Mouse (Mus musculus) stomach, postnatal 0 days (tissue): ENCODE results near the gene Adgra3. TPM values are rescaled to one million over a fixed set of nuclear protein-coding genes. Genes with fewer than 3 reads are reported as not detected.

Experiments used
- ATAC-seq: fragments of 200-750 bp; cut with Nextera tagmentation; 2 replicates; pipeline ENCODE4 v1.8.0; 2017; ENCODE audit not compliant: low FRiP score, low TSS enrichment
- DNase-seq: peaks from one replicate; pipeline ENCODE4 v3.0.0-alpha.2; 2016; ENCODE audit warnings: low spot score
- H3K27ac ChIP-seq: fragments of 300-500 bp; sonication (generic); replicated peaks from 2 replicates; pipeline ENCODE4 v1.5.1; 2014; ENCODE audit warnings: mild to moderate bottlenecking, control low read depth
- H3K27me3 ChIP-seq: fragments of 300-500 bp; sonication (generic); 2 replicates; pipeline ENCODE4 v1.6.1; 2014; ENCODE audit warnings: low read length; ENCODE audit not compliant: control insufficient read depth, insufficient read depth
- H3K36me3 ChIP-seq: fragments of 300-500 bp; sonication (generic); 2 replicates; pipeline ENCODE4 v1.6.1; 2014; ENCODE audit warnings: low read length, mixed read lengths; ENCODE audit not compliant: control insufficient read depth, insufficient read depth
- H3K4me1 ChIP-seq: fragments of 300-500 bp; sonication (generic); replicated peaks from 2 replicates; pipeline ENCODE4 v1.6.1; 2014; ENCODE audit warnings: antibody characterized with exemption; ENCODE audit not compliant: control insufficient read depth, insufficient read depth
- H3K4me2 ChIP-seq: fragments of 300-500 bp; sonication (generic); replicated peaks from 2 replicates; pipeline ENCODE4 v1.6.1; 2014; ENCODE audit warnings: low read depth, mild to moderate bottlenecking, control low read depth, moderate library complexity
- H3K4me3 ChIP-seq: fragments of 300-500 bp; sonication (generic); 2 replicates; pipeline ENCODE4 v1.5.1; 2014; ENCODE audit warnings: low read depth, low read length, control low read depth
- H3K9ac ChIP-seq: fragments of 300-500 bp; sonication (generic); 2 replicates; pipeline ENCODE4 v1.6.1; 2014; ENCODE audit warnings: mild to moderate bottlenecking, low read length, control low read depth, mixed read lengths
- H3K9me3 ChIP-seq: fragments of 300-500 bp; sonication (generic); 2 replicates; pipeline ENCODE4 v1.6.1; 2016; ENCODE audit warnings: low read length; ENCODE audit not compliant: control insufficient read depth
- CTCF ChIP-seq: IDR thresholded peaks from 2 replicates; pipeline ENCODE4 v1.5.1; 2016; ENCODE audit warnings: antibody characterized with exemption, low read depth, mild to moderate bottlenecking, moderate library complexity
- EP300 ChIP-seq: optimal IDR thresholded peaks from 2 replicates; pipeline ENCODE3; 2016; ENCODE audit warnings: antibody characterized with exemption
- WGBS: fragments of 180-500 bp; shearing (Covaris S2); extraction: QIAGEN DNeasy Blood & Tissue Kit; methylation state at CpG from one replicate; pipeline ENCODE4 v1.1.7; 2014; 5-methylcytosine and 5-hydroxymethylcytosine counted together
- polyA plus RNA-seq: library from polyadenylated mRNA; unstranded; fragments of >200 nt; fragmentation: Nextera tagmentation; extraction: Ambion mirVana; gene quantifications from 2 replicates; pipeline ENCODE4 v1.2.1, GENCODE M21; 2015

Gene Adgra3
- polyA plus RNA-seq, 1 experiment from 2014 or later: 7.1 TPM

- H3K9ac ChIP-seq: no peak overlapping the region
- TF ChIP-seq CTCF (no peak), EP300 (no peak)
- no peaks in the 10 kb centered on the region for H3K9me3 ChIP-seq
- WGBS: 69% methylated on average over 8 of the region's 8 CpGs
- ATAC-seq (no peak), DNase-seq (no peak)
- H3K4me1 ChIP-seq: 0 out of 2 replicates have a peak, but pooled peaks cover 4% of the 10 kb centered on the region
- H3K36me3 ChIP-seq: no peaks in the 10 kb centered on the region
- no peak overlapping the region for H3K27ac ChIP-seq
- no peaks in the 10 kb centered on the region for H3K27me3 ChIP-seq
- no peak overlapping the region for H3K4me3 ChIP-seq
- no peak overlapping the region for H3K4me2 ChIP-seq
These were observed 21.1 kb downstream of the Adgra3 start for GRCm38 (mm10) chr5:50037666-50038065.

GRCm38 (mm10) chr5:50034900-50035514 lies 23.8 kb downstream of the Adgra3 start:
- no peak overlapping the region for H3K9ac ChIP-seq
- no peaks in the 10 kb centered on the region for H3K36me3 ChIP-seq
- DNase-seq (no peak), ATAC-seq (no peak)
- no peak overlapping the region for H3K4me3 ChIP-seq
- 0 out of 2 replicates have a peak, but pooled peaks cover 4% of the 10 kb centered on the region for H3K4me1 ChIP-seq
- no peaks in the 10 kb centered on the region for H3K27me3 ChIP-seq
- no peak overlapping the region for H3K4me2 ChIP-seq
- H3K27ac ChIP-seq: no peak overlapping the region
- WGBS: 76% methylated on average over 8 of the region's 8 CpGs
- H3K9me3 ChIP-seq: no peaks in the 10 kb centered on the region
- TF ChIP-seq EP300 (no peak), CTCF (no peak)

- Histone ChIP-seq H3K9me3 (no peaks in the 10 kb centered on the region), H3K27me3 (no peaks in the 10 kb centered on the region), H3K36me3 (no peaks in the 10 kb centered on the region), H3K4me2 (no peak overlapping the region; the same call in 1 of the 2 replicates), H3K27ac (no peak overlapping the region), H3K4me1 (0 out of 2 replicates have a peak, but pooled peaks cover 4% of the 10 kb centered on the region), H3K4me3 (no peak overlapping the region), H3K9ac (no peak overlapping the region)
- ATAC-seq (no peak), DNase-seq (no peak)
- TF ChIP-seq EP300: no peak
- no peak for TF ChIP-seq CTCF
- WGBS: 59% methylated on average over 6 of the region's 6 CpGs
These were observed 24.6 kb downstream of the Adgra3 start for GRCm38 (mm10) chr5:50034231-50034630.

- no peaks in the 10 kb centered on the region for H3K27me3 ChIP-seq
- 0 out of 2 replicates have a peak overlapping the region, but pooled peaks have one; percentile 4 for H3K9ac ChIP-seq
- ATAC-seq: no peak
- WGBS: 68% methylated on average over 9 of the region's 9 CpGs
- TF ChIP-seq CTCF (no peak), EP300 (no peak)
- no peak overlapping the region for H3K27ac ChIP-seq
- H3K36me3 ChIP-seq: no peaks in the 10 kb centered on the region
- no peak overlapping the region for H3K4me3 ChIP-seq
- H3K4me1 ChIP-seq: 0 out of 2 replicates have a peak, but pooled peaks cover 4% of the 10 kb centered on the region
- no peak for DNase-seq
- H3K9me3 ChIP-seq: no peaks in the 10 kb centered on the region
- H3K4me2 ChIP-seq: no peak overlapping the region
These were observed 25.1 kb downstream of the Adgra3 start for GRCm38 (mm10) chr5:50033660-50034059.

DNA sequence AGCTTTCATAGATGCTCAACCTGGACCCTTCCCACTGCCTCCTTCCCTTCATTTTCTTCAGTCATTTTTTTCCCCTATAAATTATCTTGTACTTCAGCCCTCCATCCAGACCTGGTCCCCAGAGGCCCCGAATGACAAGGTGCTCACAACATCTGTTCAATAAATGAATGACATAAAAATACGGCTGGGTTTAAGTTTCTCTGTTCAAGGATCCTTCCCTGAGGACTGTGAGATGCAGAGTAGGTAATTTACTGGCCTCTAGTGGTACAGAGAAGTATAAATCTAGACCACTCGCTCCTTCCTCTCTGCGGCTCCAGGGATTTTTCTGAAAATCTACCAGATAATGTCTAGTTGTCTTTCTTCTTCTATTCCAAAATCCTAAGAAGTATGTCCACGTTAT lies 26.5 kb downstream of the Adgra3 start:
- Histone ChIP-seq H3K4me3 (no peak overlapping the region), H3K4me2 (no peak overlapping the region), H3K9ac (no peak overlapping the region), H3K4me1 (peaks cover 2% of the 10 kb centered on the region; the same call in 1 of the 2 replicates), H3K36me3 (no peaks in the 10 kb centered on the region), H3K27me3 (no peaks in the 10 kb centered on the region), H3K27ac (no peak overlapping the region), H3K9me3 (no peaks in the 10 kb centered on the region)
- DNase-seq (no peak), ATAC-seq (no peak)
- WGBS: 48% methylated on average over 5 of the region's 5 CpGs
- no peak for TF ChIP-seq EP300
- peak; percentile 78 for TF ChIP-seq CTCF

- peak; percentile 41; the same call in 1 of the 2 replicates for ATAC-seq
- Histone ChIP-seq H3K4me2 (no peak overlapping the region), H3K36me3 (no peaks in the 10 kb centered on the region), H3K27ac (0 out of 2 replicates have a peak overlapping the region, but pooled peaks have one; percentile 13), H3K4me3 (no peak overlapping the region), H3K9ac (no peak overlapping the region), H3K4me1 (peaks cover 2% of the 10 kb centered on the region; the same call in 1 of the 2 replicates), H3K27me3 (no peaks in the 10 kb centered on the region), H3K9me3 (no peaks in the 10 kb centered on the region)
- 72% methylated on average over 2 of the region's 2 CpGs for WGBS
- no peak for TF ChIP-seq EP300
- no peak for TF ChIP-seq CTCF
- no peak for DNase-seq
These were observed 27.0 kb downstream of the Adgra3 start for GRCm38 (mm10) chr5:50031763-50032272.
